Mouse (Mus musculus): Measurements from ENCODE around the gene Lrpap1.

Gene Lrpap1

DNA sequence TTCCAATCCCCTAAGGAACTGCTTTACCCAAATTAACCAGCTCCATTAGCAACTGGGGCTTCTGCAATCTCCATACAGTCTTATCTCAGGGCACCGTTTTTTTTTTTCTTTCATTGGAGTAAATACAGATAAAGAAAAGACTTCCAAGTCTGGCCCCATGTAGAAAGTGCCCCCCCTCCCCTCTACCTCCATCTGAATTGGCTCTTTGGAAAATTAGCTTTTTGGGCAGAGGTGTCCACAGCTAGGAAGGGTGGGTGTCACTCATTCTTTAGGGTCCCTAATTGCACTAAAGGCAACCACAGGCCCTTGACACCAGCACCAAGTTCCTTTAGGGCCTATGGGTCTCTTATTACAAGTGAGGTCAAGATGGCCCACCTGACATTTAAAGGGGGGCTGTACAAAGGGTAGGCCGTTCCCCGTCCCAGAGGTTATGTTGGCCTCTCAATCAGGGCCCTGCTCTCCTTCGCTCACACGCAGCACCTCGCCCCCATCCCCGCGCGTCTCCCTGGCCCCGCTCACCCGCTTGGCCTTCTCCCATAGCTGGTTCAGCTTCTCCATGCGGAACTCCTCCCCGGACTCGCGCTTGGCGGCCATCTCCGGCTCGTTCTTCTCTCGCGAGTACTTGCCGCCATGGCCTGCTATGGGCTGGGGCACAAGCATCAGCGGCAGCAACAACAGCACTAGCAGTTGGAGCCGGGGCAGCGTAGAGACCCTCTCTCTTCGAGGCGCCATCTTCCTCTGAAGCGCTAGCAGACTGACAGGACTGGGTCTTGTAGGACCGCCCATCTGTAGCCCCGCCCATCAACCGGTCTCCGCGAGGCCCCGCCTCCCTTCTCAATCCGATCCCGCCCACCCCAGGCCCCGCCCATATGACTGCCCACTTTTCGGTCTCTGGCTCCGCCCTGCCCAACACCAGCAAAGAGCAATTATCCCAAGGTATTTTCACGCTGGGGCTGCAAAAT lies at the start of gene Lrpap1:
TSS of gene Lrpap1 (minus strand) at position 807 of the 962 bp plus-strand sequence.
- peak; percentile 88 for DNase-seq

- DNase-seq, result no peak
Observed at GRCm38 (mm10) chr5:35149939-35150338, 44.4 kb upstream of the Lrpap1 start.

- no peak for DNase-seq
Observed at GRCm38 (mm10) chr5:35149526-35149925, 44.0 kb upstream of the Lrpap1 start.

GRCm38 (mm10) chr5:35147963-35148767 lies 42.6 kb upstream of the Lrpap1 start:
- no peak for DNase-seq

DNA sequence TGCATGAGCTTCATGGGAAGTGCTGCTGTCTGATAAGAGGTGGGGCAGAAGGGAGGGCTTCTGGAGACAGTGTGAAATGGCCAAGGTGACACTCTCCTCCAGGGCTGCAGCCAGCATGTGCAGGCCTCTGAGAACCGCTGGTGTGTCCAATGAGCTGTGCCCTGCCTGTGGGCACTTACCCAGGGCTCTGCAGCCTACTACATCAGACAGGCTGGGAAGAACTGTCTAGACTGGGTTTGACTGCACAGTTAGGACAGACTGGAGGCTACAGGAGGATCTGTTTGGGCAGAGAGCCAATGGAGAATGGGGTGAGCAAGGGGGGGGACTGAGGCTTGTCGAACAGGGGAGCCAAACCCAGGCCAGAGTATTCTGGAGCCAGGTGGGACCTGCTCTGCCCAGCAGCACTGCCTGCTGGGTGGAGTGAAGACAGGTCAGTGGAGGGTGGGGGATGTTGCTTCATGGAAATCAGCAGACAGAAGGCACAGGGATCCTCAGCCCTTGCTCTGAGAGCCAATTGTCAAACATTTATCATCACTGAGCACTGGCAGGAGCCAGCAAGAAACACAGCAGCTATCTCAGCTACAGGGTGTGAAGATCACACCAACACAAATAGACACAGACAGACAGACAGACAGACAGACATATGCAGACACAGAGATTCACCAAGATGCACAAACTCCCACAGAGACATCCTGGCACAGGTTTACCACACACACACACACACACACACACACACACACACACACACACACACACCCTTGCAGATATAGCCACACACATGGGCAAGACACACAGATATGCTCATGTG lies 41.8 kb upstream of the Lrpap1 start:
- DNase-seq, result no peak

- no peak for DNase-seq
Observed at GRCm38 (mm10) chr5:35146747-35147146, 41.2 kb upstream of the Lrpap1 start.

DNA sequence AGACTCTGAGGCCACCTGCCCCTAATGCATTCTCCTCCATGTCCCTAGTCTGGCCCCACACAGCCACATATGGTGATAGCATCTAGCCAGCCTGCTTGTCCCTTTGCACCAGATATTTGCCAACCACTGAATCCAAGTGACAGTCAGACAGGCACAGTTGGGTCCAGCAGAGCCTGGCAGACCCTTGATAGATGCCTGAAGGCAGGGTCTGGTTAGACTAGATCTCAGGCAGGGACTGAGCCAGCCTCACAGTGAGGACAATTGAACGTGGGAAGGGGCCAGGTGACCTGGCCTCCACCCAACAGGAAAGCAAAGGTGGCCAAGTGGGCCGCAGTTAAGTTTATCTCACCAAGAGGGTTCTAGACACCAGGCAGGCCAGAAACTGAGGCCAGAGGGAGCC lies 39.1 kb upstream of the Lrpap1 start:
- DNase-seq, result no peak

DNA sequence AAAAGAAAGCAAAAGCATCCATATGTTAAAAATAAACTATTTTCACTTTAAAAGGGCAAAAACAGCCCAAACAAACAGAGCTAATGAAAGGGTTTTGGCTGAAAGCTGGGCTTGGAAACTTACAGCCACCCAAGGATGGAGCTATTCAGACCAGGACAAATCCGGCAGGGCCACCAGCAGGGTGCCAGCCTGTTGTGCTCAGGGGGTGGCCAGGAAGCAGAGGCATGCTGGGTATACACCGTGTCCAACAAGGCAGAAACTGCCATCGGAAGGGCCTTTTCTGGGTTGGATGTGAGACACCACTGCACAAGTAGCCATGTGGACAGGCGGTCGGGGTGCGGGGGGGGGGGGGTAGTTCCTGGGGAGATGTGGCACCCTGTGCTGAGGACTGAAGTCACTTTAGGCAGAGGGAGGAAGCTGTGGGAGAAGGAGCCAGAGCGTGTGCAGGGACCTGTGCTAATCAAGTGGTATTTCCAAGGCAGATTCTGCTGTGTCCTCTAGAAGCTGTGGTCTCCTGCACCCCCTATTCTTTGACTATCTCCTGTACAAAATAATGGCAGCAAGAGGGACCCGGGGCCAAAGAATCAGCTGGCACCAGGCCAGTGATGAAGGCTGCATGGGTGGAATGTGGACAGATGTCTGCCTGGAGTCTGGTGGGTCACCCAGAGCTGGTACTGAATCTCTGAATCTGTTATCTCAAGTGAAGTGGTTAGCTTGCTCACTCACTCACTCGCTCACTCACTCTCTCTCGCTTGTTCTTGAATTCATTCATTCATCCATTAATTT lies 38.1 kb upstream of the Lrpap1 start:
- DNase-seq, result no peak

DNA sequence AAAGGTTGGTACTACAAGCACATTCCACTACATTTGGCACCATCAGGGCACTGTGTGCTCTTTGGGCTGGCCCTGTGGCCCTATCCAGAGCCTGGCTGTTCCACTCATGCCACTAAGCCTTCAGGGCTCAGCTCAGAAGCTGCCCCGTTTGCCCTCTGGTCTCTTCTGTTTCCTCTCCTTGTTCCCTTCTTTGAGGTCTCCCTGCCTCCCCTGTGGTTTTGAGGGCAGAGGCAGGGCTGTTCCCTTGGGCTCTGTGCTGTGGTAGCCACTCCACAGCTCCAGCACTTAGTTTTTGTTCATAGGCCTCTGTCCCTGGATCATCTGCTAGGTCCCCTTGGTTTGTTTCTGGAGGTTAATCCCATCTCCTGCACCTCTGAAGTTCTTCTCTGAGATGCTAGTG lies 37.3 kb upstream of the Lrpap1 start:
- no peak for DNase-seq

DNA sequence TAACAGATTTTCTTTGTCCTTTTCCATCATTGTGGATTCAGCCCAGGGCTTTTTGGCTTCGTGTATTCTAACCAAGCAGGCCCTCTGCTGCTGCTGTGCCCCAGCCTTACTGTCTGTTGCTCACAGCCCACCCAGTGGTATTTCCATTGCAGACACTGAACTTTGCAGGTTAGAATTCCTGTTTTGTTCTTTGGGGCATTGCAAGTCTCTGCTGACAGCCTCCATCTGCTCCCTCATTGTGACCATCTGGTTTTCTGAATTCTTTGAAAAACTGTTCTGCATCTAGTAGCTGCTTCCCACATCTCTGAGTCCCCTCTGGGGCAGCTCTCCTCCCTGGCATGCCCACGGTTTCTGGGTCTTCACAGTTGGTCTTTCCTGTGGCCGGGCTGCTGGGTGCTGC lies 35.8 kb upstream of the Lrpap1 start:
- DNase-seq, result no peak

GRCm38 (mm10) chr5:35138183-35138611 lies 32.6 kb upstream of the Lrpap1 start:
- peak; percentile 65 for DNase-seq

DNA sequence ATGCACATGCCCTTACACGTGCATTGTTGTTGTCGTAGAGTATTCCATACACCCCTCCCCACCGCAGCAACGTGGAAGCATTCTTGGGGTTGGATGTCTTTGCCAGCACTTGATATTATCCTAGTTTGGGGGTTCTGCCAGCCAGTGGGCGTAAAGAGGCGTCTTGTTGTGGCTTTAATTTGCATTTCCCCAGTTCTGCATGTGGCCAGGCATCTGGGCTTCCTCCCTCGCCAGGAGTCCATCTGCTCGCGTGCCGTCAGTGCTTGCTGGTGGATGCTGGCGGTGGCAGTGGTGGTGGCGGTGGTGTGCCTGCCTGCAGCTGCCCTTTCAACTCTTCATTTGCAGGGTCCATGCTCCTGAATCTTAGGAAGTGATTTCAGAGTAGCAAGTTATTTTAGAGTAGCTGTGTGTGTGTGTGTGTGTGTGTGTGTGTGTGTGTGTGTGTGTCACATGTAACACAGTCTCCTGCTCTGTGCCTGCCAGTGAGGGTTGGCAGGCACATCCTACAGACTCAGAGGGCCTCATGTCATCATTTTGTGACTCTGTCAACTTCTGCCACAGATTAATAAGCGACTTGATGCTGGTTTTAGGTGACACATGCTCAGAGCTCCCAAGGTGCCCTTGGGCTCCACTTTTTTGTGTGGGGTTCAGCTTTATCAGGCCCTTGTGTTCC lies 32.1 kb upstream of the Lrpap1 start:
- DNase-seq, result peak; percentile 59

- DNase-seq, result no peak
Observed at GRCm38 (mm10) chr5:35135903-35136302, 30.3 kb upstream of the Lrpap1 start.

DNA sequence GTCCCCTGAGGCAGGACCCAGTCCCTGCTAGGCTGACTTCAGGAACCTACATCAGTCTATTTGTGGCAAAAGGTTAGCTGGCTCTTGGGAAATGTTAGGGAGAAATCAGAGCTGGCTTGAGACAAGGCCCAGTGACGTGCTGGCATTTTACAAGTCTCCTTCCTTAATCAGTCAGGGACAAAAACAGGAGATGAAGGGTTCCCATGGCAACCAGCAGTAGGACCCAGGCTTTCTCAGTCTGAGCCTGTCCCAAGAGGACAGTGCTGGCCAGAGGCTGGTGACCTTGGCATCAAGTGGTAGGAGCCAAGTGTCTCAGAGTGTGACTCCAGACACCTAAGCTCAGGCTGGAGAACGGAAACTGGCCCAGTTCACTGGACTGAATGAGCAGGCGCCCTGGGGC lies 28.7 kb upstream of the Lrpap1 start:
- no peak for DNase-seq

- no peak for DNase-seq
Observed at GRCm38 (mm10) chr5:35133468-35133867, 27.9 kb upstream of the Lrpap1 start.

DNA sequence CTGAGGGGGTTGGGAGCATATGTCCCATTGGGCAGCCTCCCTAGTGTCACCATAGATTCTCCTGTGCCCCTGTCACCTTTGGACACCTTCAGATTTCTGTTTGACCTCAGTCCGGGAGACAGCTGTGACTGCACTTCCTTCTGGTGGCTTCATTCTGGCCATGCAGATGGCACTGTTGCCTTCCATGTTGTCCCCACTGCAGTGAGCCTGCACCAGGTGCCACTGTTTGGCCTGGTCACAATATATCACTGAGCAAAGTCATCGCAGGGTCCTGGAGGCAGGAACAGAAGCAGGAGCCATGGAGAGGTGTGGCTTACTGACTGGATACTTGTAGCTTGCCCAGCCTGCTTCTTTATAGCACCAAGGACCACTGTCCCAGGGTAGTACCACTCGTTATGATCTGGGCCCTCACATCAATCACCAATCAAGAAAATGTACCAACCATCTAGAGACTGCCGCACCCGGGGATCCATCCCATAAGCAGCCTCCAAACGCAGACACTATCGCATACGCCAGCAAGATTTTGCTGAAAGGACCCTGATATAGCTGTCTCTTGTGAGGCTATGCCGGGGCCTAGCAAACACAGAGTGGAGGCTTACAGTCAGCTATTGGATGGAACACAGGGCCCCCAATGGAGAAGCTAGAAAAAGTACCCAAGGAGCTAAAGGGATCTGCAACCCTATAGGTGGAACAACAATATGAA lies 26.9 kb upstream of the Lrpap1 start:
- DNase-seq, result no peak

DNA sequence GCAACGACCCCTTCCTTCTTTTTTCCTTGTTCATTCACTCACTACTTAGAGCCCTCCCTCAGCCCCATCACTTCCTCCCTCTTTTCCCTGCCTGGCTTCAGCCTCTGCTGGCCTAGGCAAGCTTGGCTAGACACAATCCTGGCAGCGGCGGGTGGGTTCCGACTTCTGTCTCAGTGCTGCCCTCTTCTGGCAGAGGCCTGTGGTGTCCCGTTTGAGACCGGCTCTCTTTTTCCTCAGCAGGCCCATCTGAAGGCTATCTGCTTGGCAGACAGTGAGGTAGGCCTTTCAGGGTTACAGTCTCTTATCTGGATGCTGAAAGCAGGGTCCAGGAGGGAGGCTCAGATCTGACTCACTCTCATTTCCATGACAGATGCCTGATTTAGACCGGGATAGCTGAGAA lies 26.2 kb upstream of the Lrpap1 start:
- DNase-seq, result peak; percentile 89

GRCm38 (mm10) chr5:35131237-35131636 lies 25.7 kb upstream of the Lrpap1 start:
- no peak for DNase-seq

GRCm38 (mm10) chr5:35129767-35130191 lies 24.2 kb upstream of the Lrpap1 start:
- no peak for DNase-seq

GRCm38 (mm10) chr5:35129208-35129607 lies 23.6 kb upstream of the Lrpap1 start:
- DNase-seq, result no peak

DNA sequence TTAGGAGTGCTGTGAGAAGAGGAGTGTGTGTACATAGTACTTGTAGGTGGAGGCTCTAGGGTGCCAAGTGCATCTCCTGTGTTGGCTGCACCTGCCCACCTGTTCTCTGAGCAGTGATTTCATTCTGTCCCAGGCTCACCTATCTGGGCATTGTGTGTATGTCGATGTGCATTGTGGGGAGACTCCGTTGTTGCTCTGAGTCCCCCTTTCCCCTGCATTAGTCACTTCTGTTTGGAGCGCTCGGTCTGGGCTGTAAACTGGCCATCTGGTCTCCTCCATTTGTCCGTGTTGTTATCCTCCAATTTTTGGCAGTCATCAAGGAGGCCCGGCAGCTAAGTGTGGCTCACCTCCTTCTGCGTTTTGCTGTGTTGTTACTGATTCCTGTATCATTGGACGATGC lies 14.5 kb upstream of the Lrpap1 start:
- DNase-seq, result no peak

Data from right cerebral cortex, postnatal 4 days (tissue).